Mouse (Mus musculus): ENCODE measurements around the gene Mon1a.
A peak's percentile ranks its signal among the peaks of the same experiment; 100 is the strongest.

Mon1a gene

GRCm38 (mm10) chr9:107950460-107951355 is 62.8 kb downstream of the Mon1a start:
- DNase-seq: peak; percentile 97

All from retina, postnatal 1 day (tissue).